Mouse (Mus musculus): ENCODE data around the gene Iah1. TPM values are rescaled to one million over a fixed set of nuclear protein-coding genes. Genes with fewer than 3 reads are reported as not detected.

The Iah1 gene
- 21.6 TPM for polyA plus RNA-seq (2014; fragmentation: Illumina TruSeq; extraction: RNeasy Lipid Tissue Mini Kit (QIAGEN cat#74804); ENCODE audit: low read depth, low replicate concordance)

DNA sequence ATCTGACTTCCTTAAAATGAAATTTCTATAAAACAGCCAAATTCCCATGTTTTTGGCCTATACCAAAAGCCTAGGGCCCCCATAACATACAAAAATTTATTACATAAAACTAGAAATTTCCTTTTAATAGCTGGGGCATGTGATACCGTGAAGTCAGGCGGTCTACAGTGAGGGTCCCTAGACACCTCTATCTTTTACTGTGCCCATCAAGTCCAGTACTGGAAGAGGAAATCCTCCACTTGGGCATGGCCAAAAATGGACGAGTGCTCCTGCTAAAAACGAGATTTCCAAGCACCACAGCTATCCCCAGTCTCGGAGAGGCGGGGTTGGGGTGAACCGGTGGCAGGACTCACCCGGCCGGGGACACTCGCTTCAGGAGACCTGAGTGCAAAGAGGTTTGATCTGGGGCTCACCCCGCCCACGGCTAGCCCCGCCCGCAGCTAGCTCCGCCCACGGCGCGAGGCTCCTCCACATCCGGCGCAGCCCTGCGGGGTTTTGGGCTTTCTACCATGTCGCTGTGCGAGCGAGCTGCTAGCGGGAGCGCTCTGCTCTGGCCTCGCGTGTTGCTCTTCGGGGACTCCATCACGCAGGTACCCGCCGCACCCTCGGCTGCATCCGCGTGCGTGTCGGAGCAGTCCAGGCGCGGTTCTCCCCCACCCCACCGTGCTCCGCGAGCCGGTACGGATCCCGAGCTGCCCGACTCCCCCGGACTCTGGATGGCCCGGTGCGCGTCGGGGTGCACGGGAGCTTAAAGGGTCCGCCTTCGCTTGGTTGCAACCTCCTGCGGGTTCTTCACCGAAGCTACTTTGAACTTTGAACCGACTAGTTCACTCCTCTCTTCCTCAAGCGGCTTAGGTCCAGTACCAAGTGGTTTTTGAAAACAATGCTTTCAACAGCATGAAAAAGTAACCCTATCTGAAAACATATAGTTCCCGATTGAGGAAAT, at the start of gene Iah1:
Gene Iah1, plus strand, starts transcription at position 467 of the 946 bp plus-strand sequence.

DNA sequence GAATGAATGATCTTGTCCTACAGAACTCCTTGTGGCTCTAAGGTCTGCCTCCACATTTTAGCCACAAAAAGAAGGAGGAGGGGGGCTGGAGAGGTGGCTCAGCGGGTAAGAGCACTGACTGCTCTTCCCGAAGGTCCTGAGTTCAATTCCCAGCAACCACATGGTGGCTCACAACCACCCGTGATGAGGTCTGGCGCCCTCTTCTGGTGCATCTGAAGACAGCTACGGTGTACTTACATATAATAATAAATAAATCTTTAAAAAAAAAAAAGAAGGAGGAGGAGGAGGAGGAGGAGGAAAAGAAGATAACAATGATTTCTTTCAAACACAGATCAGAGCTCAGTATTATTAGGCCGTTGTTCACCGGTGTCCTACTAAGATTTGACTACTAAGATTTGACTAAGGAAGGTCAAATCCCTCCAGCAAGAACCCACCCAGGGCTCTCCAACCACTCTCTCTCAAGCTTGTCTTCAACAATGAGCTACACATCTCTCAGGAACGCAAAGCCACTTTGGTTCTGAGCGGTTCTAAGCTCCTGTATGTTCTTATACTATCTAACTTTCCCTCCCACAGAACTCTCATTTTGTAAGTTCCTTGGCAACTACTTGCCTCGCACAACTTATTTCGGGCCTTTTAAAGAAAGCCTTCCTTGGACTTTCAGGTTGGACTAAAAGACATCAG, 31.3 kb upstream of the Iah1 start, which contains the start of gene Cpsf3:
Gene Cpsf3, plus strand, starts transcription at position 631 of the 681 bp plus-strand sequence.

DNA sequence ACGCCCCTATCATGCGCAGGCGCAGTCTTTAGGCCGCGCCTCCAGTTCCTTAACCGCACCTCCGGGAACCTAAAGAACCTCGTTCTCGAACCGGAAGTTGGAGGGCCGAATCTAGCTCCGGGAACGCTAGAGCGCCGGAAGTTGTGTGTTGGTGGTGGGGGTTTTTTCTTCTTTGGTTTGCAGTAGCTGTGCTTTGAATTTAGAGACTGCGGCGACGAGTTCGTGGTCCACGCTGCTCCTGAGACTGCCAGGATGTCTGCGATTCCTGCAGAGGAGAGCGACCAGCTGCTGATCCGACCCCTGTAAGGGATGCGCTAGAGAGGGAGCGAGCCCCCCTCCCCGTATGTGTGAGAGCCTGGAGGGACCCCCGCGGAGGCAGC, 30.0 kb upstream of the Iah1 start, which contains the start of gene Itgb1bp1:
Gene Itgb1bp1, minus strand, starts transcription at position 42 of the 380 bp plus-strand sequence.

DNA sequence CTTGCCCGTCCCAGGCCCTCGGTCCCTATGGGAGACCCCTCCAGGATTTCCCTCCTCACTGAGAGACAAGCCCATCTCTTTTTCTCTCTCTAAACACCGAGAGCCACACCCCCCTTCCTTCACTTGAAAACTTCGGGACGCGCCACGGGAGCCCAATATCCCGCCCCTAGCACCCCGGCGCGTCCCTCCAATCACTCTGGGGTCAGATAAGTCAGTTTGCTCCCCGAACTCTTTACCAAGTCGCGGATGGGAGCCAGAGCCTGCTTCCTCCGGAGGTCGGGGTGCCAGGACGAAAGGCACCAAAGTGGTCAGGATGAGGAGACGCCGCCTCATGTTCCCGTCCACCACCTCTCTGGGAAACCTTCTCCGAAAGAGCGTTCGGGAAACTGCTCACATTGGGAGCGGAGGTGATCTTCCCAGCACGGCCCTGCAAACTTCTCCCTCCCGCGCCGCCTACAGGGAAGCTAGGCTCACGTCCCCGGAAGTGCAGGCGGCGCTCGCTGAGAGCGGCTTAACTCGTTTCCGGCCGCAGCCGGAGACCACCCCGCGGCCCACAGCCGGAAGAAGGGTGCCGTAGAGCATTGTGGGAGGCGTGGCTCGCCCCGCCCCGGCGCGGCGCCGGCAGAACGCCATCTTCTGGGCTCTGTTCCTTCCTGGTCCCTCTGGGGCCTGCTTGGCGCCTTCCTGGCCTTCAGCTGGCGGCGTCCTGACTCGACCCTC, 57.1 kb downstream of the Iah1 start, which contains the start of gene Adam17:
Gene Adam17, minus strand, starts transcription at position 533 of the 720 bp plus-strand sequence.

Other genes with a start within 250 kb of the Iah1 start
- gene Cpsf3, start 31.0 kb upstream of the Iah1 start, polyA plus RNA-seq (2014; fragmentation: Illumina TruSeq; extraction: RNeasy Lipid Tissue Mini Kit (QIAGEN cat#74804); ENCODE audit: low read depth, low replicate concordance), result 42.8 TPM
- 8.0 TPM for gene Itgb1bp1, start 30.1 kb upstream of the Iah1 start, polyA plus RNA-seq (2014; fragmentation: Illumina TruSeq; extraction: RNeasy Lipid Tissue Mini Kit (QIAGEN cat#74804); ENCODE audit: low read depth, low replicate concordance)
- 69.6 TPM for gene Adam17, start 57.2 kb downstream of the Iah1 start, polyA plus RNA-seq (2014; fragmentation: Illumina TruSeq; extraction: RNeasy Lipid Tissue Mini Kit (QIAGEN cat#74804); ENCODE audit: low read depth, low replicate concordance)
- gene Ywhaq, start 101.2 kb downstream of the Iah1 start, polyA plus RNA-seq (2014; fragmentation: Illumina TruSeq; extraction: RNeasy Lipid Tissue Mini Kit (QIAGEN cat#74804); ENCODE audit: low read depth, low replicate concordance), result 415 TPM

Measured in sigmoid colon, adult 10 weeks (tissue).